Mouse (Mus musculus): Measurements from ENCODE around the gene 4930563M21Rik. TPM values are rescaled to one million over a fixed set of nuclear protein-coding genes. Genes with fewer than 3 reads are reported as not detected.
"Not testable (repeated sequence)": the region's sequence is repeated elsewhere in the genome, so short reads cannot be mapped to it uniquely, and the experiment has no call there.

The 4930563M21Rik gene
- polyA plus RNA-seq (2015; fragmentation: Nextera tagmentation; extraction: Ambion mirVana): not detected in 2 replicates

- WGBS (ENCODE audit: insufficient replicate concordance): 54% methylated on average over 4 of the region's 4 CpGs
- H3K4me2 ChIP-seq: no peak within 1 kb of the TSS
- H3K36me3 ChIP-seq (replicated peaks): no peaks in the 10 kb centered on the region
- H3K4me3 ChIP-seq (replicated peaks): no peak within 1 kb of the TSS
- H3K9me3 ChIP-seq (replicated peaks): no peaks in the 10 kb centered on the region
- H3K4me1 ChIP-seq (replicated peaks): no peaks in the 10 kb centered on the region
- ATAC-seq (ENCODE audit: insufficient read depth): no peak
- no peaks in the 10 kb centered on the region for H3K27me3 ChIP-seq
- H3K27ac ChIP-seq (replicated peaks): no peak within 1 kb of the TSS
- H3K9ac ChIP-seq: no peak within 1 kb of the TSS
These were observed at the start of gene 4930563M21Rik for GRCm38 (mm10) chr9:56010450-56010849. Gene 4930563M21Rik (minus strand): TSS chr9:56010550.

GRCm38 (mm10) chr9:56056147-56056546 lies 45.8 kb upstream of the 4930563M21Rik start:
- no peak overlapping the region for H3K4me3 ChIP-seq (replicated peaks)
- H3K9ac ChIP-seq: no peak overlapping the region
- H3K27ac ChIP-seq (replicated peaks): no peak overlapping the region
- H3K9me3 ChIP-seq (replicated peaks): no peaks in the 10 kb centered on the region
- 0 out of 2 replicates have a peak, but pooled peaks cover 16% of the 10 kb centered on the region for H3K36me3 ChIP-seq (replicated peaks)
- H3K27me3 ChIP-seq: no peaks in the 10 kb centered on the region
- ATAC-seq (ENCODE audit: insufficient read depth): no peak
- no peaks in the 10 kb centered on the region for H3K4me1 ChIP-seq (replicated peaks)
- H3K4me2 ChIP-seq: no peak overlapping the region
- WGBS (ENCODE audit: insufficient replicate concordance): 80% methylated on average over 6 of the region's 6 CpGs

- 71% methylated on average over 3 of the region's 3 CpGs for WGBS (ENCODE audit: insufficient replicate concordance)
- Histone ChIP-seq H3K4me3 (replicated peaks) (no peak overlapping the region), H3K4me2 (no peak overlapping the region), H3K36me3 (replicated peaks) (0 out of 2 replicates have a peak, but pooled peaks cover 7% of the 10 kb centered on the region), H3K27me3 (no peaks in the 10 kb centered on the region), H3K9me3 (replicated peaks) (no peaks in the 10 kb centered on the region), H3K27ac (replicated peaks) (no peak overlapping the region), H3K9ac (no peak overlapping the region), H3K4me1 (replicated peaks) (no peaks in the 10 kb centered on the region)
- no peak for ATAC-seq (ENCODE audit: insufficient read depth)
These were observed 43.4 kb upstream of the 4930563M21Rik start for GRCm38 (mm10) chr9:56053796-56054195.

GRCm38 (mm10) chr9:56042181-56042621 lies 31.9 kb upstream of the 4930563M21Rik start:
- no peak for ATAC-seq (ENCODE audit: insufficient read depth)
- Histone ChIP-seq H3K9me3 (replicated peaks) (no peaks in the 10 kb centered on the region), H3K9ac (peak overlapping the region; percentile 78), H3K4me3 (replicated peaks) (peak overlapping the region; percentile 73), H3K4me2 (peak overlapping the region; percentile 96), H3K36me3 (replicated peaks) (0 out of 2 replicates have a peak, but pooled peaks cover 3% of the 10 kb centered on the region), H3K27me3 (no peaks in the 10 kb centered on the region), H3K4me1 (replicated peaks) (peaks cover 12% of the 10 kb centered on the region), H3K27ac (replicated peaks) (peak overlapping the region; percentile 66)
- under 1% methylated on average over 16 of the region's 16 CpGs for WGBS (ENCODE audit: insufficient replicate concordance)

GRCm38 (mm10) chr9:56041372-56042180 lies 31.2 kb upstream of the 4930563M21Rik start, which contains the start of gene Rcn2:
Gene Rcn2 (plus strand): TSS chr9:56041845.
- Histone ChIP-seq H3K27me3 (no peaks in the 10 kb centered on the region), H3K27ac (replicated peaks) (peak within 1 kb of the TSS; percentile 66), H3K9me3 (replicated peaks) (no peaks in the 10 kb centered on the region), H3K4me2 (peak within 1 kb of the TSS; percentile 96), H3K9ac (peak within 1 kb of the TSS; percentile 78), H3K36me3 (replicated peaks) (0 out of 2 replicates have a peak, but pooled peaks cover 3% of the 10 kb centered on the region), H3K4me1 (replicated peaks) (peaks cover 12% of the 10 kb centered on the region), H3K4me3 (replicated peaks) (peak within 1 kb of the TSS; percentile 73)
- WGBS (ENCODE audit: insufficient replicate concordance): under 1% methylated on average over 49 of the region's 49 CpGs
- ATAC-seq (ENCODE audit: insufficient read depth): peak; percentile 100

- Histone ChIP-seq H3K27me3 (no peaks in the 10 kb centered on the region), H3K4me2 (no peak overlapping the region), H3K4me3 (replicated peaks) (no peak overlapping the region), H3K27ac (replicated peaks) (no peak overlapping the region), H3K9me3 (replicated peaks) (no peaks in the 10 kb centered on the region), H3K36me3 (replicated peaks) (no peaks in the 10 kb centered on the region), H3K9ac (no peak overlapping the region), H3K4me1 (replicated peaks) (no peaks in the 10 kb centered on the region)
- 36% methylated on average over 3 of the region's 3 CpGs for WGBS (ENCODE audit: insufficient replicate concordance)
- ATAC-seq (ENCODE audit: insufficient read depth): no peak
These were observed 21.9 kb upstream of the 4930563M21Rik start for GRCm38 (mm10) chr9:56032219-56032618.

GRCm38 (mm10) chr9:56027292-56027691 lies 16.9 kb upstream of the 4930563M21Rik start:
- Histone ChIP-seq H3K4me3 (replicated peaks) (no peak overlapping the region), H3K4me2 (no peak overlapping the region), H3K9ac (no peak overlapping the region), H3K27ac (replicated peaks) (no peak overlapping the region), H3K36me3 (replicated peaks) (no peaks in the 10 kb centered on the region), H3K4me1 (replicated peaks) (no peaks in the 10 kb centered on the region), H3K27me3 (no peaks in the 10 kb centered on the region), H3K9me3 (replicated peaks) (no peaks in the 10 kb centered on the region)
- ATAC-seq (ENCODE audit: insufficient read depth): no peak
- WGBS (ENCODE audit: insufficient replicate concordance): 58% methylated on average over 16 of the region's 16 CpGs

- no peak overlapping the region for H3K9ac ChIP-seq
- WGBS (ENCODE audit: insufficient replicate concordance): 37% methylated on average over 2 of the region's 2 CpGs
These were observed 14.4 kb upstream of the 4930563M21Rik start for GRCm38 (mm10) chr9:56024772-56025171.

GRCm38 (mm10) chr9:56004679-56005078 lies 5.7 kb downstream of the 4930563M21Rik start:
- not testable (repeated sequence) for H3K4me2 ChIP-seq; H3K9me3 ChIP-seq (replicated peaks); ATAC-seq (ENCODE audit: insufficient read depth); H3K27ac ChIP-seq (replicated peaks); H3K36me3 ChIP-seq (replicated peaks); H3K4me1 ChIP-seq (replicated peaks); H3K9ac ChIP-seq; H3K4me3 ChIP-seq (replicated peaks); H3K27me3 ChIP-seq
- 43% methylated on average over 2 of the region's 2 CpGs for WGBS (ENCODE audit: insufficient replicate concordance)

More at GRCm38 (mm10) chr9:56024772-56025171, 14.4 kb upstream of the 4930563M21Rik start:
- Histone ChIP-seq H3K27me3 (no peaks in the 10 kb centered on the region), H3K27ac (replicated peaks) (no peak overlapping the region), H3K4me3 (replicated peaks) (no peak overlapping the region), H3K36me3 (replicated peaks) (no peaks in the 10 kb centered on the region), H3K4me2 (no peak overlapping the region), H3K4me1 (replicated peaks) (no peaks in the 10 kb centered on the region), H3K9me3 (replicated peaks) (no peaks in the 10 kb centered on the region)
- no peak for ATAC-seq (ENCODE audit: insufficient read depth)

GRCm38 (mm10) chr9:55946819-55947218 lies 63.5 kb downstream of the 4930563M21Rik start:
- ATAC-seq (ENCODE audit: insufficient read depth): no peak
- Histone ChIP-seq H3K36me3 (replicated peaks) (no peaks in the 10 kb centered on the region), H3K4me3 (replicated peaks) (no peak overlapping the region), H3K4me1 (replicated peaks) (no peaks in the 10 kb centered on the region), H3K4me2 (no peak overlapping the region), H3K9ac (no peak overlapping the region), H3K9me3 (replicated peaks) (no peaks in the 10 kb centered on the region), H3K27ac (replicated peaks) (no peak overlapping the region), H3K27me3 (no peaks in the 10 kb centered on the region)
- WGBS (ENCODE audit: insufficient replicate concordance): 15% methylated on average over 1 of the region's 1 CpGs

GRCm38 (mm10) chr9:55941356-55941755 lies 69.0 kb downstream of the 4930563M21Rik start:
- Histone ChIP-seq H3K9me3 (replicated peaks) (no peaks in the 10 kb centered on the region), H3K27me3 (no peaks in the 10 kb centered on the region), H3K4me2 (no peak overlapping the region), H3K4me1 (replicated peaks) (peaks cover 26% of the 10 kb centered on the region), H3K9ac (no peak overlapping the region), H3K27ac (replicated peaks) (no peak overlapping the region), H3K4me3 (replicated peaks) (no peak overlapping the region), H3K36me3 (replicated peaks) (no peaks in the 10 kb centered on the region)
- no peak for ATAC-seq (ENCODE audit: insufficient read depth)

Data from liver, embryonic 15.5 days (tissue).